Mouse (Mus musculus) layer of hippocampus, adult 8-10 months (tissue): Measurements from ENCODE around the gene Slc35d3. TPM values are rescaled to one million over a fixed set of nuclear protein-coding genes. Genes with fewer than 3 reads are reported as not detected.
A peak's percentile ranks its signal among the peaks of the same experiment; 100 is the strongest.

Experiments used
- DNase-seq, 2 experiments: peaks; one replicate each; pipeline ENCODE4 v3.0.0; 2022; ENCODE audit warnings: low spot score in 2 of 2
- total RNA-seq, 4 experiments: library from RNA; stranded (reverse); gene quantifications; 2 replicates each; pipeline ENCODE4 v1.2.4; 2022

Slc35d3 gene
- total RNA-seq = under 1 TPM; 0.41 to 0.62 (median 0.60) TPM

GRCm38 (mm10) chr10:19850998-19851691, at the start of gene Slc35d3:
Gene Slc35d3 (minus strand): TSS chr10:19851459.
- DNase-seq = no peak

- no peak for DNase-seq
These were observed 48.9 kb upstream of the Slc35d3 start for GRCm38 (mm10) chr10:19900191-19900590.

- DNase-seq = peak in 1 of 2 experiments; percentile 25
These were observed 42.7 kb upstream of the Slc35d3 start for GRCm38 (mm10) chr10:19893976-19894375.

DNA sequence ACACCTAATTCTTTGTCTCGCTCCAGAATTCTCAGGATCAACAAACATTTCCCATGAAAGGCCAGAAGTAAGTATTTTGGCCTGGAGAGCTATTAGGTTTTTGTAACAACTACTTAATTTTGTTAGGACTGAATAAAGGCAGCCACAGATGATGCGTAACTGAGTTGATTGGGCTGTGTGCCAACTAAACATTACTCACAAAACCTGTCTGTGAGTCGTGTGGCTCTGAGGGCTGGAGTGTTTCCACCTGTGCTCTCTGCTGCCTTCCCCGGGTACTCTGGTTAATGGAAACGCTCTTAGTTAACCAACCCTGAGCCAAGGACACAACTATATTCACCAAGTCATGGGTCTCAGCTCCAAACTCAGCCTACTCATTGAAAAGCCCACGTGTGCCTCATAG, 41.9 kb upstream of the Slc35d3 start:
- no peak for DNase-seq

DNA sequence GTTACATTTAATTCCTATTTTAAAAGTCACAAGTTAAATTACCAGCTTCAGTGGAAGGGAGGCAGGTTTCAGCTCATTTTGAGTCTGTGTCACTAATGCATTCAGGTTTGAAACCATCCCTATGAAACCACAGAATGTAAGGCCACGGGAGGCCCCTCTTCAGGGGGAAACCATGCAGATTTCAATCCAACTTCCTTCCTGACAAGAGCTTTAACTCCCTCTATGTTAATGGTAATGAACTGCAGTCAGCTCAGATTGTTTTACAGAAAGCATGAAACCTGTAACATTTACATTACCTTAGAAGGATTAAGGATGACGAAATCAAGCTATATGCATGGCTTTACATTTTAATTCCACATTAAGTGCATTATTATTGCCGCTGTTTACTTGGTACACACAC, 40.4 kb upstream of the Slc35d3 start:
- no peak for DNase-seq

GRCm38 (mm10) chr10:19889908-19890307, 38.6 kb upstream of the Slc35d3 start:
- no peak for DNase-seq

DNA sequence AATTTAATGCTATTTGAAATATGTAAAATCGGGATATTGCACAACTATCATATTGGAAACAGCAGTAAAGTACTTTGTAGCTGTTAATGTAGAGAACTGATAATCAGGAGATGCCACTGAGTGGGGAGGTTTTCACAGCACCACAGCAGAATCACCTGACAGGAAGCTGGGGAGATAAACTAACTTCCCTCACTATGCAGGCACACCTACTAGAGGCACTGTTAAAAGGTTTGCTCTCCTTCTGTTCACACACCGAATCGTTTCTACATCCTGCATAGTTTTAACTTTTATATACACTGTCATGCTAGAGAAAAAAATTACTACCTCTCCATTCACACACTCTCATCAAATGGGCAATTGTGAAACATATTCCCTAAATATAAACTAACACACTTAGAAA, 35.0 kb upstream of the Slc35d3 start:
- no peak for DNase-seq

DNA sequence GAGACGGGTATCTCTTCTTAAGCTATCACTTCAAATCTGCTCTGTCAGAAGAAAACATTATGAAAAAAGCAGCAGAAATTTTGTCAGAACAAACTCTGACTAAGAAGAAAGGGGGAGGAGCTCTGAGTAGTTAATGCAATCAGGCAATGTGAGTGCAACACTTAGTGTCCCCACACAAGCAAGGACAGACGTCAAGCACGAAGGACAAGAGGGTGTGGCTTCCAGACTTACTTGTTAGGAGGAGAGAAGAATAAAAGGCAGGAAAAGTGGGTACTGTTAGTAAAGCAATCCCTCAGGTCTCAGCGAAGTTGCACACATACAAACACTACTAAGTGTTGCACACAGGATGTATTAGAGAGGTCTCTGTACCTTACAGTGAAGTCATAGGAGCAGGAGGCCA, 33.1 kb upstream of the Slc35d3 start:
- no peak for DNase-seq

DNA sequence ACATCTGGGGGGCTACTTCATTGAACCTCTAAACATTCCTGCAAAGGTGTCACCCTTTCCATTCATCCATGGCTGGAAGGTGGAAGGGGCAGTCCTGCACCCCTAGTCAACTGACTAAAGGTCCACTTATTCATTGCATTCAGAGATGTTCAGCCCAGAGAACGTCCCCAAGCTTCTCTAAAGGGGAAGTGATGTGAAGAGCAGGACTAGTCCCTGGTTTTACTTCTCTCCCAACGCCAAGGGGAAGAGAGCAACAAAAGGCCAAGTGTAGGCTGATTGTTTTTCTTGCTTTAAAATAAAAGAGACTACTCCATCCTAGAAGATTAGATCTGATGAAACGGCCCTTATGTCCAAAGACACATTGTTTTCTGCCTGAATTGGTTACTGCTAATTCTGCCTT, 29.2 kb upstream of the Slc35d3 start:
- no peak for DNase-seq

DNA sequence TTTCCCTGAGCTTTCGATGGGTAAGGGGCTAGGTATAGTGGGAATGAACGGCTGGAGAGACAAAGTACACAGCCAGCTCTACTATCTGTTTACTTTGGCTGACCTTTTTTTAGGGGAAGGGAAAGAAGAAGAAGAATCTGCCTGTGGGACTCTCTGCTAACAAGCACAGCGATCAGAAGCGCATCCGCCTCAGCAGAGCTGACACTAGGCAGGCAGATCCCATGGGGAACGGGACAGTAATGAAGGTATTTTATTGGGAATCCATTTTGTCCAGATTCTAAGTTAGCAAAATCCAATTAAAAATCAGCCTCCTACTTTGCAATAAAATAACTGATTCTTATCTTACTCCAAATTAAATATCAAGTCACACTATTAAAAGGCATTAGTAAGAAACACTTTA, 27.9 kb upstream of the Slc35d3 start:
- no peak for DNase-seq

DNA sequence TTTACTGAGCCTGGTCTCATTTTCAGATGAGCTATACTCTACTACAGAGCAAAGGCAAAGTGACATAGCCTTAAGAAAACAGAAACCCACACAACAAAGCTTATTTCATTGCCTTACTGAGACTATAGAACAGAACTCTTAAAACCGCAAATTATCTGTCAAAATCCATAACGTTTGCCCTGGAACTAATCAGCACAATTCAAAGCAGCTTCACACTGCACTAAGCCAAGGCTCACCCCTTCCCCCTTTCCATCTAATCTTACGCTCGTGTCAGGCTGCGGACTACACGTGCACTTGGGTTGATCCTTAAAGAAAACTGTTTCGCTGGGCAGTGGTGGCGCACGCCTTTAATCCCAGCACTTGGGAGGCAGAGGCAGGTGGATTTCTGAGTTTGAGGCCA, 26.4 kb upstream of the Slc35d3 start:
- DNase-seq = no peak

DNA sequence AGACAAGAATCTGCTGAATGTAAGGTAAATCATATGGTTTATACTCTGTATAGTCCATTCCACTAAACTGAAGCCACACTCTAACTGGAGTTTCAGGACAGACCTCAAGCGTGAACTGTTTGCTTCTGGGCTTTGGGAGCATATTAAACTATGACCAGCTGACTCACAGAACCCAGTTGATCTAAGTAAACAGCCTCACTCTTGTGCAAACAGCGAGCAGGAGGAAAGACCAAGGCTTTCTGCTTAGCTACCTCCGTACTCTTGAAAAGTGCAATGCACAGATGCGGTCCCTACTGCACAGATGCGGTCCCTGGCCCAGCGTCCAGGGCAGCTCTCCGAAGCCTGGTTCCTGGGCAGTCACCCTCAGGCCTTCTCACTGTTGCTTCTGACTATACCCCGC, 26.0 kb upstream of the Slc35d3 start:
- DNase-seq = no peak

GRCm38 (mm10) chr10:19876669-19877068, 25.4 kb upstream of the Slc35d3 start:
- no peak for DNase-seq

DNA sequence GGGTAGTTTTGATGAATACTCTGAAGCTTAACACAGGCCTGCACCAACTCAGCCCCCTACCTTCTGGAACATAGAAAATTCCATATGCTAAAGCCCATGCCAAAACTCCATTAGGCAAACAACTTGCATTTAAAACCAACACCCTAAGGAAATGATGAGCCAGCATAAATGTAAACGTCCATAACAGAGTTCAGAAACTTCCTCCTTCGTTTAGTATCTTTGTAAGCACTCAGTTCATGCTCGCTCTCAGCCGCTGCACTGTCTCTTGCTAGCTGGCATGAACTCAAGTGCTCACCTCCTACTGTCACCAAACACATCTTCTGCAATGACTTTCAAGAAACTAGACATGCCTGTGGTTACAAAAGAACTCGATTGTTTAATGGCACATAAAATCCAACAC, 24.1 kb upstream of the Slc35d3 start:
- no peak for DNase-seq

GRCm38 (mm10) chr10:19855597-19856306, 4.5 kb upstream of the Slc35d3 start:
- no peak for DNase-seq

GRCm38 (mm10) chr10:19853609-19854008, 2.4 kb upstream of the Slc35d3 start:
- no peak for DNase-seq

DNA sequence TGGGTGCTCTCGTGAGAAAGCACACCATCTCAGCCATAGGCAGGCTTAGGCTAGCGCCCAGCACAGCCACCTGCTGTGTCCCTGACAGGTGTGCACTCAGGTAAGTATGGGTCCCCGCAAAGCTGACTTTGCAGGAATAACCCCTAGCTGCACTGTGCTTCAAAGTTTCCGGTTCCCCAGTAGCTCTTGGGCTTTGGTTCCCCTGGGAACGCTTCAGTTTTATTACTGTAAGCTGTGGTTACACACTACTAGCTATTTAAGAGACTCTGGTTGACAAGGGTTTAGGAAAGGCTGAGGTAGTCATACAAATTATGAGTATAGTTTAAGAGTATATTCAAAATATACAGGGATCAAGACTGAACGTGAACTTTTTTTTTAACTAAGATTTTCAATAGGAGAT, 1.5 kb upstream of the Slc35d3 start:
- no peak for DNase-seq

GRCm38 (mm10) chr10:19850544-19850997, 688 bp downstream of the Slc35d3 start:
- DNase-seq = no peak

DNA sequence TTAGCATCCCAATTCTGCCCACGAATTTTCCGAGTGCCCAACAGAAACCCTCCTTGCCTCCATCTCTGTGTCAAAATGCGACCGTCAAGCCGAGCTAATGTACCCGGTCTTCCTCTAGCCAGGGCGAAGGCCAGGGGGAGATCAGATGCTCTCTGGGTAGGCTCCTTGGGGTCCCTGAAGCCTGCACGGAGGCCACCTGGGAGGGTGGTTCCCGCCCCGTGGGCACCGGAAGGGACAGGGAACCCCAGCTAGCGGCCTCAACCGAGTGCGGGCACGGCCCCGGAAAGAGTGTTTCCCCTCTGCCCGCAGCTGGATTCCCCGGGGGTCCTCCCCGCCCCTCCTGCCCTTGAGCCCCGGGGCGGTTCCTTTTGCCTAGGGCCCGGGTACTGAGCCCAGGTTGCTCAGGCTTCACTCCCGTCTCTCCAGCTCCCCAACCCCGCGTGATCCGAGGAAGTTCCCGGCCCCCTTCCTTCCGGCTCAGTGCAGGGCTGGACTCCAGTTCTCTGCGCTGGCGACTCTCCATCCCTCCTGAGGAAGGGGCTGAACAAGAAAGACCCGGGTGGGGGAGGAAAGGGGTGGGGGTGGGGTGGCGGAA, 1.4 kb downstream of the Slc35d3 start:
- DNase-seq = no peak

DNA sequence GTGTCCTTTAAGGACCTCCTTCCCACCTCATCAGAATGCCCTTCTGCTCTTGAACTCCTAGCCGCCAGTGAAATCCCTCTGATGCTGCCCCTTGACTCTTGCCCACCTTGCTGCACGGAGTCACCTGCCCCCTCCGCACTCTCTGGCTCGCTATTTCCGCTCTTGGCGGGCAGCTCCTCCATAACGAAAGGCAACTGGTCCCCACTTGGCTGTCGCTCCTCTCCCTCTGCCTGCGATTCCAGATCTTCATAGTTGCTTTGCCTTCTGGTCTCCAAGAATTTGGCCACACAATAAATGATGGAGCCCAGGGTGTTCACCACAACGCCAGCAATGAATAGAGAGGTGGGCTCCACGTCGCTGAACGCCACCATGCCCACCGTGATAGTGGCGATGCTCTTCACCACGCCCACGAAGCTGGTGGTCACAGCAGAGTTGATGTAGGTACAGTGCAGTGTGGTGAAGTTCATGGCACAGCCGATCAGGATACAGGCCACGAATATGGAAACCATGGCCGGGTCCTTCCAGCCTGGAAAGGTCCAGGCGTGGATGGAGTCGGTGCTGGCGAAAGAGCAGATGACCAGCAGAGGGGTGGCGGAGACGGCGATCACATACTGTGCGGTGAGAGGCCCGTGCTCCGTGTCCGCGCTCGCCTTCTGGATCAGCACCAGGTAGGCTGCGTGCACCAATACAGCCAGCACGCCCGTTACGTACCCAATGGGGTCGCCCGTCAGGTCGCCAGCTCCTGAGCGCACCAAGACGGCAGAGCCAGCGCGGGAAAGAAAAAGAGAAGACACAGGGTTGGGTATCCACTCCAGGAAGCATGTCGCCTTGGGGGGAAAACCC, 2.1 kb downstream of the Slc35d3 start:
- no peak for DNase-seq

DNA sequence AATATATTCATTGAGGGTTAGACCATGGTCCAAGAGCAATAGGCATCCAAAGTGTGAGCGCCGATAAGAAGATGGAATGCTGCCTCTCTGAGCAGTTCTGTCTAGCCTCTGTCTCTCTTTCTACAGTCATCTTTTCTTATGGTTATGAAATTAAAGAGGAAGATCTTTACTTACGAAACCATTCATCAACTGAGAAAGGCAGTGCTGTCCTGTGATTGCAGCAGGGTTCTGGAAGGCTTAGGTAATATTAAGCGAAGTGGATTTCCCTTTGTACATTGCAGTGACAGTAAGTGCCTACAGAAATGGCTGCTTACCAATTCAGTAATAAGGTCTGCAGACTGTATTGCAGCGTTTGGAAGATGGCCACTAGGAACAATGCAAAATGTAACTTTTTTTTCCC, 11.4 kb downstream of the Slc35d3 start:
- no peak for DNase-seq
